Mouse (Mus musculus) erythroid progenitor cell, adult 5-6 weeks (primary cell): ENCODE measurements around the gene Ap2a2. TPM values are rescaled to one million over a fixed set of nuclear protein-coding genes. Genes with fewer than 3 reads are reported as not detected.
"Not testable (repeated sequence)": the region's sequence is repeated elsewhere in the genome, so short reads cannot be mapped to it uniquely, and the experiment has no call there.

Source experiments
- ATAC-seq: replicated peaks from 2 replicates; pipeline ENCODE4 v1.8.0; 2016; ENCODE audit warnings: moderate number of reproducible peaks, mild to moderate bottlenecking, moderate TSS enrichment, inconsistent platforms; ENCODE audit not compliant: poor library complexity, low FRiP score, severe bottlenecking
- total RNA-seq, 2 experiments: library from RNA; stranded (forward) in 1 of 2; stranded (reverse) in 1 of 2; fragments of 150-400 nt in 1 of 2; fragments of 186-747, 209-891 nt in 1 of 2; gene quantifications; 2 replicates each; pipeline versions ENCODE4 v1.2.3 to v1.2.4; 2015 to 2017; ENCODE audit warnings: low replicate concordance in 2 of 2

Gene Ap2a2
- total RNA-seq, 2 experiments from 2014 or later: 71.7 to 108 TPM

GRCm38 (mm10) chr7:141642375-141642774, 80.4 kb downstream of the Ap2a2 start:
- ATAC-seq: no peak

- ATAC-seq: no peak
Observed at GRCm38 (mm10) chr7:141643160-141643559, 81.2 kb downstream of the Ap2a2 start.

GRCm38 (mm10) chr7:141647083-141647482, 85.1 kb downstream of the Ap2a2 start:
- no peak for ATAC-seq

- no peak for ATAC-seq
Observed at GRCm38 (mm10) chr7:141647815-141648214, 85.8 kb downstream of the Ap2a2 start.

GRCm38 (mm10) chr7:141652191-141652590, 90.2 kb downstream of the Ap2a2 start:
- ATAC-seq: no peak

GRCm38 (mm10) chr7:141660346-141660745, 98.4 kb downstream of the Ap2a2 start:
- no peak for ATAC-seq

- no peak for ATAC-seq
Observed at GRCm38 (mm10) chr7:141661481-141661880, 99.5 kb downstream of the Ap2a2 start.

- ATAC-seq: peak; percentile 66
Observed at GRCm38 (mm10) chr7:141662223-141662622, 100.2 kb downstream of the Ap2a2 start.

GRCm38 (mm10) chr7:141666190-141666589, 104.2 kb downstream of the Ap2a2 start:
- peak; percentile 71 for ATAC-seq

GRCm38 (mm10) chr7:141669097-141669496, 107.1 kb downstream of the Ap2a2 start:
- not testable (repeated sequence) for ATAC-seq

- ATAC-seq: peak; percentile 78
Observed at GRCm38 (mm10) chr7:141670999-141671398, 109.0 kb downstream of the Ap2a2 start.

- ATAC-seq: peak; percentile 74
Observed at GRCm38 (mm10) chr7:141671626-141672291, 109.8 kb downstream of the Ap2a2 start.

GRCm38 (mm10) chr7:141678922-141679321, 116.9 kb downstream of the Ap2a2 start:
- no peak for ATAC-seq

Other genes with a start within 250 kb of the Ap2a2 start
- gene Deaf1, start 234.5 kb upstream of the Ap2a2 start, total RNA-seq (2015; ENCODE audit: low replicate concordance): 46.5 and 55.8 TPM in 2 replicates
- 26.2 and 40.8 TPM in 2 replicates for gene Deaf1, start 234.5 kb upstream of the Ap2a2 start, total RNA-seq (2017; ENCODE audit: low replicate concordance)
- gene Tmem80, start 234.4 kb upstream of the Ap2a2 start, total RNA-seq (2015; ENCODE audit: low replicate concordance): 13.4 and 26.7 TPM in 2 replicates
- 8.3 and 8.6 TPM in 2 replicates for gene Tmem80, start 234.4 kb upstream of the Ap2a2 start, total RNA-seq (2017; ENCODE audit: low replicate concordance)
- gene Eps8l2, start 223.3 kb upstream of the Ap2a2 start, total RNA-seq (2015; ENCODE audit: low replicate concordance): not detected in 2 replicates
- gene Eps8l2, start 223.3 kb upstream of the Ap2a2 start, total RNA-seq (2017; ENCODE audit: low replicate concordance): 1.4 TPM in 1 of 2 replicates, not detected in the other
- 108 and 138 TPM in 2 replicates for gene Taldo1, start 170.0 kb upstream of the Ap2a2 start, total RNA-seq (2015; ENCODE audit: low replicate concordance)
- 354 and 496 TPM in 2 replicates for gene Taldo1, start 170.0 kb upstream of the Ap2a2 start, total RNA-seq (2017; ENCODE audit: low replicate concordance)
- gene Gatd1, start 148.0 kb upstream of the Ap2a2 start, total RNA-seq (2015; ENCODE audit: low replicate concordance): 3.4 and 14.4 TPM in 2 replicates
- 4.4 and 9.2 TPM in 2 replicates for gene Gatd1, start 148.0 kb upstream of the Ap2a2 start, total RNA-seq (2017; ENCODE audit: low replicate concordance)
- not detected in 2 replicates for gene Cend1, start 132.7 kb upstream of the Ap2a2 start, total RNA-seq (2015; ENCODE audit: low replicate concordance)
- gene Cend1, start 132.7 kb upstream of the Ap2a2 start, total RNA-seq (2017; ENCODE audit: low replicate concordance): not detected in 2 replicates
- gene Slc25a22, start 124.3 kb upstream of the Ap2a2 start, total RNA-seq (2015; ENCODE audit: low replicate concordance): 28.5 and 37.3 TPM in 2 replicates
- 1.4 and 7.1 TPM in 2 replicates for gene Slc25a22, start 124.3 kb upstream of the Ap2a2 start, total RNA-seq (2017; ENCODE audit: low replicate concordance)
- gene Pidd1, start 118.1 kb upstream of the Ap2a2 start, total RNA-seq (2015; ENCODE audit: low replicate concordance): 34.2 and 34.4 TPM in 2 replicates
- gene Pidd1, start 118.1 kb upstream of the Ap2a2 start, total RNA-seq (2017; ENCODE audit: low replicate concordance): 14.0 and 19.1 TPM in 2 replicates
- gene Rplp2, start 114.8 kb upstream of the Ap2a2 start, total RNA-seq (2015; ENCODE audit: low replicate concordance): 970 and 1,246 TPM in 2 replicates
- 1,462 and 2,252 TPM in 2 replicates for gene Rplp2, start 114.8 kb upstream of the Ap2a2 start, total RNA-seq (2017; ENCODE audit: low replicate concordance)
- 14.7 and 19.8 TPM in 2 replicates for gene Pnpla2, start 107.0 kb upstream of the Ap2a2 start, total RNA-seq (2015; ENCODE audit: low replicate concordance)
- 4.2 and 8.3 TPM in 2 replicates for gene Pnpla2, start 107.0 kb upstream of the Ap2a2 start, total RNA-seq (2017; ENCODE audit: low replicate concordance)
- not detected in 2 replicates for gene Cracr2b, start 101.1 kb upstream of the Ap2a2 start, total RNA-seq (2015; ENCODE audit: low replicate concordance)
- gene Cracr2b, start 101.1 kb upstream of the Ap2a2 start, total RNA-seq (2017; ENCODE audit: low replicate concordance): 3.3 TPM in 1 of 2 replicates, not detected in the other
- 16.6 and 20.1 TPM in 2 replicates for gene Cd151, start 94.8 kb upstream of the Ap2a2 start, total RNA-seq (2015; ENCODE audit: low replicate concordance)
- gene Cd151, start 94.8 kb upstream of the Ap2a2 start, total RNA-seq (2017; ENCODE audit: low replicate concordance): 24.1 and 30.7 TPM in 2 replicates
- 6.7 and 15.5 TPM in 2 replicates for gene Polr2l, start 87.0 kb upstream of the Ap2a2 start, total RNA-seq (2015; ENCODE audit: low replicate concordance)
- gene Polr2l, start 87.0 kb upstream of the Ap2a2 start, total RNA-seq (2017; ENCODE audit: low replicate concordance): 14.4 and 14.9 TPM in 2 replicates
- gene Tspan4, start 86.9 kb upstream of the Ap2a2 start, total RNA-seq (2015; ENCODE audit: low replicate concordance): 1.8 and 3.8 TPM in 2 replicates
- gene Tspan4, start 86.9 kb upstream of the Ap2a2 start, total RNA-seq (2017; ENCODE audit: low replicate concordance): 2.2 and 8.0 TPM in 2 replicates
- 4.6 and 6.8 TPM in 2 replicates for gene Chid1, start 22.3 kb upstream of the Ap2a2 start, total RNA-seq (2015; ENCODE audit: low replicate concordance)
- gene Chid1, start 22.3 kb upstream of the Ap2a2 start, total RNA-seq (2017; ENCODE audit: low replicate concordance): 6.8 and 10.8 TPM in 2 replicates
- gene Muc6, start 93.1 kb downstream of the Ap2a2 start, total RNA-seq (2015; ENCODE audit: low replicate concordance): not detected in 2 replicates
- gene Muc6, start 93.1 kb downstream of the Ap2a2 start, total RNA-seq (2017; ENCODE audit: low replicate concordance): under 0.01 TPM in 1 of 2 replicates, not detected in the other
- 9.4 and 93.1 TPM in 2 replicates for gene Muc2, start 128.2 kb downstream of the Ap2a2 start, total RNA-seq (2015; ENCODE audit: low replicate concordance)
- 2.0 TPM in 1 of 2 replicates, not detected in the other for gene Muc2, start 128.2 kb downstream of the Ap2a2 start, total RNA-seq (2017; ENCODE audit: low replicate concordance)
- gene Muc5ac, start 226.8 kb downstream of the Ap2a2 start, total RNA-seq (2015; ENCODE audit: low replicate concordance): not detected in 2 replicates
- not detected in 2 replicates for gene Muc5ac, start 226.8 kb downstream of the Ap2a2 start, total RNA-seq (2017; ENCODE audit: low replicate concordance)